Mouse (Mus musculus) frontal cortex, postnatal 10 days (tissue): ENCODE measurements at regions not wholly inside any gene's neighbourhood (a gene's known extent, or its start where the extent isn't known, plus 50 kb on each side); places are given as distances from the start of the nearest gene placed in this dataset.

Experiments used
- DNase-seq, 2 experiments: peaks; one replicate each; pipeline ENCODE4 v3.0.0; 2022; ENCODE audit warnings: low spot score in 2 of 2, mixed read lengths in 1 of 2

- no peak for DNase-seq
These were observed 65.2 kb upstream of the Fbxl4 start for GRCm38 (mm10) chr4:22292169-22292568.

GRCm38 (mm10) chr4:22300206-22300605 is 57.1 kb upstream of the Fbxl4 start:
- DNase-seq: no peak

- no peak for DNase-seq
These were observed 56.0 kb upstream of the Fbxl4 start for GRCm38 (mm10) chr4:22301148-22301942.

- no peak for DNase-seq
These were observed 55.5 kb upstream of the Fbxl4 start for GRCm38 (mm10) chr4:22301943-22302215.

GRCm38 (mm10) chr4:22302262-22302661 is 55.1 kb upstream of the Fbxl4 start:
- no peak for DNase-seq
